Mouse (Mus musculus) B cell, adult 62 days (primary cell): ENCODE data around the gene Fam221a. TPM values are rescaled to one million over a fixed set of nuclear protein-coding genes. Genes with fewer than 3 reads are reported as not detected.

ENCODE experiments used
- total RNA-seq: library from RNA; stranded (reverse); gene quantifications from 4 replicates; pipeline ENCODE4 v1.2.4, GENCODE M21; 2023

The Fam221a gene
- 0.42 to 3.2 TPM (median 2.1 TPM) in 4 replicates for total RNA-seq

DNA sequence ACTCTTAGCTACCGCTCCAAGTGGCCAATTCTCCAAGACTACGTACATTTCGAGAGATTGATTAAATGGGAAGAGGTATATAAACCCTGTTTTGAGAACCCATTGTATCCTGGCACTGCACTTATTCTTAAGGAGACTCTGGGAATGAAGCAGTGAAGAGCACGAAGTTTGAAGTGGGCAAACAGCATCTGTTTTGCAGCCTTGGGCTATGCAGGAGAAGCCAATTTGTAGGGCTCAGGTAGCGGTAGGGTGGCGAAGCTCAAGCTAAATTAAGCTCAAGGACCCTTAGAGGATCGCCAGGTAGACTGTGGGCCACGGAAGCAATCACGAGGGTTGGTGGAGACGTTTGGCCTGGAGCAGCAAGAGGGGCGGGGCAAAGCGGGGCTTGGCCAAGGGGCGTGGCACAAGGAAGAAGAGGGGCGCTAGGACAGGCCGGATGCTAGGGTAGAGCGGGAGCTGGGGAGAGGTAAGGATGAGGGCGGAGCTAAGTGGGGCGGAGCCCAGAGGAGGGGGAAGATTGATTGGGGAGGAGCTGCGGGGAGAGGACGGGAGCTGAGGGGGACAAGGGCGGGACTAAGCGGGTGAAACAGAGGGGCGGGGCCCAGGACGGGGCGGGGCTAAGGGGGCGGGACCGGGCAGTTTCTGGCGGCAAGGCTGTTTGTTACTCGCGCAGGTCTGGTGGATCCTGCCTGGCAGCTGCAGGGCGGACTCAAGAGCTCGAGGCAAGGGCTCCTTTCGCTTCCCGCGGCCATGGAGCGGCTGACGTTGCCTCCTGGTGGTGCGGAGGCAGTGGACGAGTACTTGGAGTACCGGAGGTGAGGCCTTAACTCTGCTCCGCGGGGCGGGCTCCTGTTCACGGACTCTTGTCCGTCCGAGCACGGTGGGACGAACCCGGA lies at the start of gene Fam221a:
Fam221a (plus strand) TSS at position 581 of the 896 bp plus-strand sequence.

DNA sequence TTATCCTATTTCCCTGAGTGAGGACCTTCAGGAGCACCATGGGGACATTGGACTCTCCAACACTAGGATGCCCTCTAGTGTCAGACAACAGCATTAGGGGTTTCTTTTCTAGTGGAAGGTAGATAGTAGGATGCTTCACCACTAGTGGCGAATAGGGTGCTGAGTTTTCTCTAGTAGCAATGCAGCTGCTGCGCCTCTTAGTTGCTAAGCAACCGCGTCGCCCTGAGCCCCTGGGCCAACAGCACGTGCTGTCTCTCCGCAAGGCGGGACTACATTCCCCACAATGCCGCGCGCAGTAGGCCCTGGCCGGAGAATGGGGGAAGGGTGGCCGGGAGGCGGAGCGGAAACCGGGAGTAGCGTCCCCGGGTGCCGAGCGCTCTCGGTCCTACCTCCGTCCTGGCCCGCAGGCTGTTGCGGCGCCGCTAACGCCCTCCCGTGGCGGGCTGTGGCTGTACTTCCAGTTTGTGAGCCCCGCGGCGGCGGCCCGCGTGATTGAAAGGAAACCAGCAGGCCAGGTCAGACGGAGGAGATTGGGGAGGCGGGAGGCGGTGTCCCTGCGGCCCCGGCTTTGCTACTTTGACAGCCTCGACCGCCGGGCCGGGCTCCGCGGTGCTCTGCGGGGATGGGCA lies 48.5 kb upstream of the Fam221a start, which contains the start of gene Ccdc126:
Ccdc126 (plus strand) TSS at position 309 of the 629 bp plus-strand sequence.

DNA sequence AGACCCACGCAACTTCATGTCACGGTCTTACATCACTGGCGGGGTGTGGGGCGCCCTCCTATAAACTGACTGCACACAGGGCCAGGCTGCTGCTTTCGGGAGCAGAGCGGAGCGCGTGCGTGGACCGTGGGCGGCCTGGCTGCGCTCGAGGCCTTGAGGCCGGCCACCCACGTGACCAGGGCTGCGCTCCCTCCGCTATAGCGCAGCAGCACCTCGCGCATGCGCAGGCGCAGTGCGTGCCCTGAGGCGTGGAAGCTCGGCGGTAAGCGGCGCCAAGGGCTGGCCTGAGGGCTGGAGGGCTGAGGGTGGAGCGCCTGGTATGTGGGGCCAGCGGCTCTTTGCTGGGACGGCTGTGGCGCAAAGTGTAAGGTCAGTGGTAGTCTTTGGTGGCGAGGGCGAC lies 27.8 kb downstream of the Fam221a start, which contains the start of gene Stk31:
Stk31 (plus strand) TSS at position 289 of the 400 bp plus-strand sequence.

Other genes with a start within 250 kb of the Fam221a start
- gene Igf2bp3, start 152.8 kb upstream of the Fam221a start, total RNA-seq, result 0.89 to 2.8 TPM (median 1.7 TPM) in 4 replicates
- gene Tra2a, start 103.7 kb upstream of the Fam221a start, total RNA-seq, result 225 to 234 TPM (median 226 TPM) in 4 replicates
- 1.5 to 3.3 TPM (median 2.3 TPM) in 4 replicates for gene Ccdc126, start 48.5 kb upstream of the Fam221a start, total RNA-seq
- not detected in 4 replicates for gene Stk31, start 27.9 kb downstream of the Fam221a start, total RNA-seq